8 mouse cellular contexts compared by ENCODE assay signal in the genomic region with DNA sequence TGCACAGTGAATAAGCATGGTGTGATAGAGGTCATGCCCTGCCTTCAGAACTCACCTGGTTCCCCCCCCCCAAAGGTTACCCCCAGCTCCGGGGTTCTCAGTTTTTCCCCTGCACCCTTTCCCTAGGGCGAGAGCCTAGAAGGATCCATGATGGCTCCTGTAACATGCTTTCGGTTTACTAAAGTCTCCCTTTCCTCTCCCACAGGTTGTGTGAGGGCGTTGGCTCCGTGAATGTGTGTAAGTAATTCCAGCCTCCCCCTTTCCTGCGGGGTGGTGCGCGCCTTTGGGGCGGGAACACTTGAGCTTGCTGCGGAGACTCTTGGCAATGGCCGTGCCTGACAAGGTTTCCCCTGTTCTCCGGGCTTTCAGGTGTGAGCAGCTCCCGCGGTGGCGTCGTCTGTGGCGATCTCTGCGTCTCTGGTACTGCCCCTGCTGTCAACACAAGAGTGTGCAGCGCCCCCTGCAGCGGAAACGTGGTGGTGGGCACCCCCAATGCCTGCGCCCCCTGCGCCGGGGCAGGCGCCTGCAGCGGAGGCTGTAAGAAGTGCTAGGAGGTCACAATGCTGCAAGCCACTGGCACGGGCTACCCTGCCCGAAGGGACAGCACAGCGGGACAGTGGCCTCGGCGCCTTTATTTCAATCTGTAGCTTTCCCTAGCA. TPM values are rescaled to one million over a fixed set of nuclear protein-coding genes. Genes with fewer than 3 reads are reported as not detected.
DNase-seq lines count a peak whose midpoint lies in the region; ATAC-seq lines count a peak whose summit lies in the region.

No protein-coding gene starts in this region.

- intact Hi-C loops in left cerebral cortex, postnatal 10 days (cut with DNase I), result no loop called here

- DNase-seq in Muller cell, postnatal 12 days (ENCODE audit: inconsistent ontology term), result peak; percentile 48
- peak; percentile 19 for DNase-seq in cerebellum, adult 9-11 months
- peak; percentile 24 to 44 for DNase-seq in frontal cortex, postnatal 36 days (ENCODE audit: low spot score in 2 of 2)
- peak; percentile 7 to 74 for DNase-seq in left cerebral cortex, postnatal 10 days (ENCODE audit: extremely low spot score in 1 of 2, low spot score in 2 of 2)
- peak; percentile 66 to 75 for DNase-seq in lung, postnatal 4 days
- peak; percentile 72 for DNase-seq in right cerebral cortex, postnatal 14 days
- no peak for DNase-seq in yolk sac, embryonic 10.5 days (ENCODE audit: low spot score)

- peak; percentile 48 for ATAC-seq in inflammation-experienced regulatory T-cells, adult 6 months

RNA-seq across cellular contexts. Expression of gene Krt86, which starts 5.9 kb away (rescaled TPM):
- polyA plus RNA-seq in inflammation-experienced regulatory T-cells, adult 6 months (2017; shearing (Covaris generic)), result under 1 TPM in 1 of 3 experiments, not detected in 2; 0.21 TPM
- not detected for total RNA-seq in left cerebral cortex, postnatal 10 days (2021)

RNA-seq across cellular contexts. Expression of gene Krt83, which starts 12.2 kb away (rescaled TPM):
- polyA plus RNA-seq in inflammation-experienced regulatory T-cells, adult 6 months (2017; shearing (Covaris generic)), result 10 to 100 TPM in 2 of 3 experiments, 1 to 10 TPM in 1; 5.2 to 26.1 (median 13.0) TPM
- not detected for total RNA-seq in left cerebral cortex, postnatal 10 days (2021)

RNA-seq across cellular contexts. Expression of gene Krt81, which starts 15.6 kb away (rescaled TPM):
- not detected for polyA plus RNA-seq in inflammation-experienced regulatory T-cells, adult 6 months (2017; shearing (Covaris generic))
- total RNA-seq in left cerebral cortex, postnatal 10 days (2021), result not detected

RNA-seq across cellular contexts. Expression of gene Krt88, which starts 31.6 kb away (rescaled TPM):
- not detected for polyA plus RNA-seq in inflammation-experienced regulatory T-cells, adult 6 months (2017; shearing (Covaris generic))
- total RNA-seq in left cerebral cortex, postnatal 10 days (2021), result not detected

RNA-seq across cellular contexts. Expression of gene Gm49425, which starts 37.9 kb away (rescaled TPM):
- polyA plus RNA-seq in inflammation-experienced regulatory T-cells, adult 6 months (2017; shearing (Covaris generic)), result not detected
- not detected for total RNA-seq in left cerebral cortex, postnatal 10 days (2021)
